Mouse (Mus musculus) erythroid progenitor cell, adult 5-6 weeks (primary cell): Measurements from ENCODE around the gene Cntln. TPM values are rescaled to one million over a fixed set of nuclear protein-coding genes. Genes with fewer than 3 reads are reported as not detected.

Experiments
- total RNA-seq, 2 experiments: library from RNA; stranded (forward) in 1 of 2; stranded (reverse) in 1 of 2; fragments of 150-400 nt in 1 of 2; fragments of 186-747, 209-891 nt in 1 of 2; gene quantifications; 2 replicates each; pipeline versions ENCODE4 v1.2.3 to v1.2.4; 2015 to 2017; ENCODE audit warnings: low replicate concordance in 2 of 2

Gene Cntln
- total RNA-seq, 2 experiments from 2014 or later = 22.6 to 51.0 TPM

Other genes starting within 250 kb of the Cntln start
- not detected in 2 replicates for gene Bnc2, start 209.0 kb upstream of the Cntln start, total RNA-seq (2015; ENCODE audit: low replicate concordance)
- gene Bnc2, start 209.0 kb upstream of the Cntln start, total RNA-seq (2017; ENCODE audit: low replicate concordance) = not detected in 2 replicates